Mouse (Mus musculus): ENCODE results near the gene Gm21885. TPM values are rescaled to one million over a fixed set of nuclear protein-coding genes. Genes with fewer than 3 reads are reported as not detected.
A peak's percentile ranks its signal among the peaks of the same experiment; 100 is the strongest.

Gm21885 gene
- total RNA-seq, 2 experiments from 2014 or later, result not detected

DNA sequence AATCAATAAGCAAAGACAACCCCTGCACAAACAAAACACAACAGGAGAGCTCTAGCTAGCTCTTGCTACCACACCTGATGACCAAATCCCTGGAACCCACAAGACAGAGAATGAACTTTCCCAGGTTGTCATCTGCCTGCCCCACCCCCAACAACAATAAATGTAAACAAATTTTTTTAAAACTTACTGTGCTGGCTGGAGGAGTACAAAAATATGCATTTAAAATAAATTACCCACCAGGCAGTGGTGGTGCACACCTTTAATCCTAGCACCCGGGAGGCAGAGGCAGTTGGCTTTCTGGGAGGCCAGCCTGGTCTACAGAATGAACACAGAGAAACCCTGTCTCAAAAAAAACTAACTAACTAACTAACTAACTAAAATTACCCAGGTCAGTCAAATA lies 35.3 kb downstream of the Gm21885 start:
- DNase-seq (ENCODE audit: extremely low spot score in 1 of 2, low spot score in 1 of 2), result no peak

DNA sequence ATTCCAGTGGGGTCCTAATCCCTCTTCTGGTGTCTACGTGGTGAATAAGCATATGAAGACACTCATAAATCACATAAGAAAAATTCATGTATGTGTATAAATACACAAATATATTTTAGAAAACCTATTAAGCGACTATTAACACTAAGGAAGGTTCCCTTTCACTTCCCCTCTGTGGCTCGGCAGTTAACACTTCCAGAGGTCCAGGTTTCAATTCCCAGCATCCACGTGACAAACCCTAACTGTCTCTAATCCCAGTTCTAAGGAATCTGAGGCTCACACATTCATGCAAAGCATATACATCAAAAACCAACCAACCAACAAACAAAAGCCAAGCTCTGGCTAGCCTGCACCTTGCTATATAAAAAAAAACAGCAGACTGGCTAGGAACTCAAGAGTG lies 35.8 kb downstream of the Gm21885 start:
- DNase-seq (ENCODE audit: extremely low spot score in 1 of 2, low spot score in 1 of 2), result no peak

DNA sequence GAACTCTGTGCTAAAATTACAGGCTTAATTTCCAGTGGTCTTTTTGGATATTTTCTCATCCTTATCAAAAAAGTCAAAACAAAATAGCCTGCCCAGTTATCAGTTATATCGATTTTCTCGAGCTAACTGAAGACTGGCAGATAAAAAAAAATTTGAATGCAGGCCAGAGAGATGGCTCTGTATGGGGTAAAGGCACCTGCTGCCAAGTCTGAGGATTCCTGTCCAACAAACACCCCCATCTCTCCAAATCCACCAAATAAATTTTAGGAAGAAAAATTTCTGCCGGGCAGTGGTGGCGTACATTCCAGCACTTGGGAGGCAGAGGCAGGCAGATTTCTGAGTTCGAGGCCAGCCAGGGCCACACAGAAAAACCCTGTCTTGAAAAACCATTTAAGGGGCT lies 36.4 kb downstream of the Gm21885 start:
- DNase-seq (ENCODE audit: extremely low spot score in 1 of 2, low spot score in 1 of 2), result no peak

DNA sequence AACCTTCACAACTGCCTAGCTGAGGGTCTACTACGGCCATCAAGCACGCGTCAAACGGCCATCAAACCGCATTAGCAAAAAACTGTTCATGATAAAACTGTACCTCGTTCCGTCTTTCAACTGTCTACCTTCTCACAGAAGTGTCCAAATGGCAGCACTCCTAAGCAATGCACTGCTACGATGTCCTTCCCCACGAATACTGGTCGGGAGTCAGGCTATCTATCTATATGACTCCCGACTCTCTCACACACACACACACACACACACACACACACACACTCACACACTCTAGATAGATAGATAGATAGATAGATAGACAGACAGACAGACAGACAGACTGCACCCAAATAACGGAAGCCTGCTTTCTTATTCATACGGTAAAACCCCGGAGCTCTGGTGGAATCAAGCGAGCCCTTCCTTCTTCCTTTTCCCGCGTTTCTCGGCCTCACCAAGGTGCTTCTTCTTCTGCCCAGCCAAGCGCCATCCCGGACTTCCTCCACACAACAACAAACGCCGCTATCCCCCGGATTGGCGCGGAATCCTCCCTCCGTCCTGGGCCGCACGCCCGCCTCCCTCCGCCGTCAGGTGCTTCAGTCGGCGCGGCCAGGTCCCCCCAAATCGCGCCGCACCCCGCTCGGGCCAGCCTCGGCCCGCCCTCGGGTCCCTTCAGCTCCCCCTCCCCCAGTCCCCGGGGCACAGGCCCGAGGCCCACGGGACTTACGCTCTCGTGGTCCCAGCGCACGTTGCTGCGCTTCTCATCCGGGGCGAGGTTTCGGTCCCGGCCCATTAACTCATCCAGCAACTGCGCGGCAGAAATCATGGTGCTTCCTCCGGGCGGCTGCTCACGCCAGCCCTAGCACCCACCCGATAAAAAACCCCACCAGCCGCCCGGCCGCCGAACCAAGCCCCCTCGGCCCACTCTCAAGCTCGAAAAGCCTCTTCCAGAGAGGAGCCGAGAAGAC lies 39.6 kb downstream of the Gm21885 start:
- DNase-seq (ENCODE audit: extremely low spot score in 1 of 2, low spot score in 1 of 2), result peak in 1 of 2 experiments; percentile 29

DNA sequence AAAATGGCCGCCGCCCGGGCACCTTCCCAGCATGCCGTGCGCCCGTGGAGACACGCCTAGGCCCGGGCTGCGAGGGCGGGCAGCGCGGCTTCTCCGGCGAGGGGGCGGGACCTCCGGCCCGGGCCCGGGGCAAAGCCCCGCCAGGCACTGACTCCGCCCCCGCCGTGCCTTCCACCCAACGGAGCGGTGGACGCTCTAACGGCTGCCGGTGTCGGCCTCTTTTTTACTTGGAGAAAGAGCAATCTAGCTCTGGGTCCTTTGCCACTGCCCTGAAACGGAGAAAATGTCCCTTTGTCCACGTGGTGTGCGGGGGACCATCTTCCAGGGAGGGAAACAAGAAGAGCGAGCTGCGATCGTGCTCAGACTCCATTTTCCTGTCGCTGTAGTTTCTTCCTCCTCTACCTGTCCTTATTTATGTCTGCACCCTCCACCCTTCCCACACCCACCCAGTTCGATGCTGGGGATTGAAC lies 40.3 kb downstream of the Gm21885 start, which contains the start of gene Luc7l3:
Gene Luc7l3, minus strand, starts transcription at position 58 of the 470 bp plus-strand sequence.
- DNase-seq (ENCODE audit: extremely low spot score in 1 of 2, low spot score in 1 of 2), result peak; percentile 93 to 94

DNA sequence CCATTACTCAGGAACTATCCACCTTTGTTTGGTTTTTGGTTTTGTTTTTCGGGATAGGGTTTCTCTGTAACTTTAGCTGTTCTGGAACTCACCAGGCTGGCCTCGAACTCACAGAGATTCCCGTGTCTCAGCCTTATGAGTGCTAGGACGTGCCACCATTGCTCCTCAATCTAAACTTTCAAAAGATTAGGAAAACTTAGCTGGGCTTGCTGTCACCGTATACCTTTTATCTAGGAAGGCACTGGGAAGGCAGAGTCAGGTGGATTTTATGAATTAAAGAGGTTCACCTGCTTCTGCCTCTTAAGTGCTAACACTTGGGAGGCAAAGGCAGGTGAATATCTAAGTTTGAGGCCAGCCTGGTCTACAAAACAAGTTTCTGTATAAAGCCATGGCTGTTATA lies 41.0 kb downstream of the Gm21885 start:
- no peak for DNase-seq (ENCODE audit: extremely low spot score in 1 of 2, low spot score in 1 of 2)

DNA sequence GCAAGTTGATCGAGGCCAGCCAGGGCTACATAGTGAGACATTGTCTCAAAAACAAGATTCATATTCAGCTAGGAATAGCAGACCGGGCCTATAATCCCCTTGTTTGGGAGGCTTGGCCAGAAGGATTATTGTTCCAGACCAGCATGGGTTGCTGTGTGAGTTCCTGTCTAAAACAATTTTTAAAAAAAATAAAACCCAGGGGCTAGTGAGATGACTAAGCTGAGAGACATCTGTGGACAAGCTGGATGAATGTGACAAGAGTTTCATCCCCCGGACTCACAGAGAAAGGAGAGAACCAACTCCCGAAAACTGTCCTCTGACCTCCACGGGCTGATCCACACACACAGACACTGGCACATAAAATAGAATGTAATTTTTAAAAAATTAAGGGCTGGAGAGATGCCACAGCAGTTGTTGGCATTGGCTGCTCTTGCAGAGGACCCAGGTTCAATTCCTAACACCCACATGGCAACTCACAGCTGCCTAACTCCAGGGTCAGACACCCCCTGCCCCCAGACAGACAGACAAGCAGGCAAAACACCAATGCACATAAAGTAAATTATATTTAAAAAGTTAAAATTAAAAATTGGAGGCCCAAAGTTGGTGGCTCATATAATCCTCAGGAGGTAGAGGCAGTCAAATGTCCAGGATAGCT lies 41.7 kb downstream of the Gm21885 start:
- no peak for DNase-seq (ENCODE audit: extremely low spot score in 1 of 2, low spot score in 1 of 2)

DNA sequence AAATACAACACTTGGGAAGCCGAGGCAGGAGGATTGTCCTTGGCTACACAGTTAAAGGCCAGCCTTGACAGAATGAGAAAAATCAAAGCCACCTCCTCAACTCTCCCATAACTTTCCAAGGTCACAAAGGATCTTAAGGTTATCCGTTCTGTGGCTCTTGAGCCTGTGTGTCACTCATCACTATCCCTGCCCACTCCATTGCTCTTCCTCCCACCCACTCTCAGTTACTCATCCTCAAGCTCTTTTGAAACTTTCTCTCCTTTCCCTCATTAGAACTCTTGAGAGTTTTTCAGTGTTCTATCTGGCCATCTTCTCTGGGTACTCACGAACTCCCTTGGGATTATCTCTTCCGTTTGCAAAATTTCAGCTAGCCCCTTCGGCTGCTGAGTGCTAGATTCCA lies 42.9 kb downstream of the Gm21885 start:
- no peak for DNase-seq (ENCODE audit: extremely low spot score in 1 of 2, low spot score in 1 of 2)

DNA sequence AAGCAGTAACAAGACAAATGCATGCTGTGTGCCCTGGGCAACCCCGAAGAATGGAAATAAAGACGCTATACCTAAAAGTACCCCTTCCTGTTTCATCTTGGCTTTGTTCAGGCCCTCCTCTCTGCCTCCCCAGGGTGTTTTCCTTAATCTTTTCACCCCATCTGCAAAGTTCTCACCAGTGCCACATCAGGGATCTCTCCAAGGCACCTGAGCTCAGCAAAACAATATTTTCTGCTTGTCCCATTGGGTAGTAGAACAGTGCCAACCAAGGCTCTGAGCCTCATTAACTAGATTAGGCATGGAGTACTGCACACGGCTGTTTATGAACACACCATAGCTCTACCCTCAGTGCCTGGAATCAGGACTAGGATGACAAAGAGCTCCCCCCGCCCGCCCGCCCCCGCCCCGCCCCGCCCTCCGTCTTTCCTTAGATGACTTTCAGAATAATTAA lies 45.3 kb downstream of the Gm21885 start:
- DNase-seq (ENCODE audit: extremely low spot score in 1 of 2, low spot score in 1 of 2), result no peak

DNA sequence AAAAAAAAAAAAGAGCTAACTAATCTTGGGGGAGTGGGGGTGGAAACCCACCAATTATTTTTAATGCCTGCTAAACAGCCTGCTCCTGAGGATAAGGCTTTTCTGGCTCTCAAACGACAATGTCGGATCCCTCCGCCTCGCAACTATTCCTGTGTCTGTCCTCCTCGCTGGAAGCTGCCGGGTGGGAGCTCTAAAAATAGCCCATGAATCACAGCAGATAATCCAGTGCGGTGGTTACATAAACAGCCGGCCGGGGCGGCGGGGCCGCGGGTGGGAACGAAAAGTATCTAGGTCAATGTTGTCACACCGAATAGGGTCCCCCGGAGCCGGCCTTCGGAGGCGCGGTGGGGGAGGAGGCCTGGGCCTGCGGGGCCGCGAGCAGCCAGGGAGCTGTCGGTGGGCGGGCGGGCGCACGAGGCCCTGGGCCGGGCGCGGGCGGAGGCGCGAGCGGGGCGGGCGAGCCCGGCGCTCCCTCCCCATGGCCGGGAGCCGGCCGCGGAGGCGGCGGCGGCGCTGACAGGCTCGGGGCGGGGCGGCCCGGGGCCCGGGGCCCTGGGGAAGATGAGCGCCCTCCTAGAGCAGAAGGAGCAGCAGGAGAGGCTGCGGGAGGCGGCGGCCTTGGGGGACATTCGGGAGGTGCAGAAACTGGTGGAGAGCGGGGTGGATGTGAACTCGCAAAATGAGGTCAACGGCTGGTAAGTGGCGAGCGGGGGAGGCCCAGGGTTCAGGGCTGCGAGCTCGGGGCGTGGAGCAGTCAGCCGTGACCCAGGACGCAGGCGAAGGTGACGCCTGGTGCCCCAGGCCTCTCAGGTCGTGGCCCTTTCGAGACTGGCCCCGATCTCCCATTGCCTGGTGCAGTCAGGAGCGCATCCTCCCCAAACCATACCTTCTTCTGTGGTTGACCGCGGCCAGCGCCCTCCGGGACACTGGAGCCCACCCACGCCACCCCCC lies 46.3 kb downstream of the Gm21885 start, which contains the start of gene Ankrd40:
Gene Ankrd40, plus strand, starts transcription at position 309 of the 951 bp plus-strand sequence.
- DNase-seq (ENCODE audit: extremely low spot score in 1 of 2, low spot score in 1 of 2), result peak; percentile 84 to 95

DNA sequence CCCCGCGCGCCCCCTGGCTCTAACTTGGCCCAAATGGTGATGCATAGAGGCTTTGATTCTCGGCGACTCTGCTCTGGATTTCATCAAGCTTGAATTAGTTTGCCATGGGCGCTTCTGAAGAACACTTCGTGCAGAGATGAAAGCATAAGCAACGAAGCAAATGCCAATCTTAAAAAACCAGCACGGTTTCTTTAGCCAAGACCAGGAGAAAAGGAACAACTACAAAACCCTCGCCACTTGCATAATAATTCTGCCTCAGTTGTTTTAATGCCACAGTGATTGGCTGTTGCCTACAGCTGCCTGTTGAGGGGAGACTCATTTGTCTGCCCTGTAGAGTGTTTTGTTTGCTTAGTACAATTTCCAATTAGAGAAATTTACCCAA lies 47.0 kb downstream of the Gm21885 start:
- DNase-seq (ENCODE audit: extremely low spot score in 1 of 2, low spot score in 1 of 2), result no peak

DNA sequence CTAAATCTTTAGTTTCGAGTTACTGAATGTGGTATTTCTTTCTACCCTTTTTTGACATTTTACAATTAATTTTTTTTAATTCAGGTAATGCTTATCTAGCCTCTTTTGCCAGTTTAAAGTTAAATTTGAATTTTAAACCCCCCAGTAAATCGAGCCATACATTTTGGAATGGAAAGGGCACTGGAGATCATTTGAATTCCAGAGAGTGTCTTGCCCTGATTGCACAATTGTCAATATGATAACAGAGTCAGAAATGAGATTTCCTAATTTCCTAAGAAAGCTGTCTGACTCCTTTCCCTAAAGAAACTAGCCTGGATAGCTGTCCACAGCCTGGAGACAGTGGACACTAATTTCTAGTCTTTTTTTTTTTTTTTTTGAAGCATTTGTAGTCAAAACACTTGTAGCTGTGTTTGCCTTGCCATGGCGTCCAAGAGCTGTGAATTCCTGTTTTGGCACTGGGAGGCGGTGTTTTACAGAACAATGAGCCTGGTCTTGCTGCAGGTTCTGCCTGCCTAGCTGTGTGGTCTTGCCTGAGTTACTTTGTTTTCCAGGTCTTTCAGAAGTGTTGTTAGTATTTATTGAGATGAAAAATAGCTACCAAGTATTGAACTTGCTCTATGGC lies 47.7 kb downstream of the Gm21885 start:
- peak in 1 of 2 experiments; percentile 50 for DNase-seq (ENCODE audit: extremely low spot score in 1 of 2, low spot score in 1 of 2)

DNA sequence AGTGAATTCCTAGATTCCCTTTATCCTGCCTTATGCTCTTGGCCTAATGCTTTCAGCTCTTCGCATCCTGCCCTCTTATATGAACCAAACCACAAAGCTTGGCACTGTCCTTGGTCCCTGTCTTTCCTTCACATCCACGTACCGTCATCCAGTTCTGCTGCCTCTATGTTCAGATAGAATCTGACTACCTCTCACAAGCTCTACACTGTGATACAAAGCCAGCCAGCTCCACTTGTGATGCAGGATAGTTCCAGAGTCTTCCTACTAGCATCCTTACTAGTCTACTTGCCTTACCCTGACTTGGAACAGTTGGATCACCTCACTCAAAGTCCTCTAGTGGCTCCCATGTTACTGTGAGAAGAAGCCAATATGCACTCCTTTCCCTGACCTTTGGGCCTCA lies 48.5 kb downstream of the Gm21885 start:
- no peak for DNase-seq (ENCODE audit: extremely low spot score in 1 of 2, low spot score in 1 of 2)

DNA sequence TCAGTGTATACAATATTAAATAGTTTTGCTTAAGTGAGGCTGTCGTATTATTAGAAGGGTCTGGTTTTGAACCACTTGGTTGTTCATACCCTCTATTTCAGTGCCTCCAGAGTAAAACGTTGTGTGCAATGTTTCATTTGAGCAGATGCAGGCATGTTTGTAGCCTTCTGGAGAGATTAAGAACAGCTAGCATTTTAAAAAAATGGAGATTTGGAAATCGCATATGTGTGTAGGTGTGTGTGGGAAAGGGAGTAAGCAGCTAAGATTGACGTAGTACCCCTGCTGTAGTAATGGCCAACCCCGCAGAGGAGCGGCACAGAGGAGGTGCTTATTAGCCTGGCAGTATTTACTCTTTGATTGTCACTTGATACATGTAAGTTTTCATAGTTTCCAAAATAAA lies 51.1 kb downstream of the Gm21885 start:
- DNase-seq (ENCODE audit: extremely low spot score in 1 of 2, low spot score in 1 of 2), result no peak

DNA sequence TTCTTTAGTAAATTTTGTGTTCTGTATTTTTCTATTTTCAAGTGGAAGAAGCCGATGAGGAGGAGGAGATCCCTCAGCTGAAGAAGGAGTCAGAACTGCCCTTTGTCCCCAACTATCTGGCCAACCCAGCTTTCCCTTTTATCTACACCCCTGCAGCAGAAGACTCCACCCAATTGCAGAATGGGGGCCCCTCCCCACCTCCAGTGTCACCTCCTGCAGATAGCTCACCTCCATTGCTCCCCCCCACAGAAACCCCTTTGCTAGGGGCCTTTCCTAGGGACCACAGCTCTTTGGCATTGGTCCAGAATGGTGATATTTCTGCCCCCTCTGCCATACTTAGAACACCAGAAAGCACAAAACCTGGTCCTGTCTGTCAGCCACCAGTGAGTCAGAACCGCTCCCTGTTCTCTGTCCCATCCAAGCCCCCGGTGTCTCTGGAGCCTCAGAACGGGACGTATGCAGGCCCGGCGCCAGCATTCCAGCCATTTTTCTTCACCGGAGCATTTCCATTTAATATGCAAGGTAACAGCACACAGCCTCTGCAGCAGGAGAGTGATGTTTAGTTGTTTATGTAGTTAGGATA lies 52.8 kb downstream of the Gm21885 start:
- DNase-seq (ENCODE audit: extremely low spot score in 1 of 2, low spot score in 1 of 2), result no peak
